Mouse (Mus musculus) olfactory bulb, adult 2 months (tissue): ENCODE results near the gene Slc38a7. TPM values are rescaled to one million over a fixed set of nuclear protein-coding genes. Genes with fewer than 3 reads are reported as not detected.

ENCODE experiments used
- H3K27ac ChIP-seq: fragments of 200-500 bp; 2 replicates; pipeline ENCODE4 v1.5.1; 2012; ENCODE audit warnings: low read depth, low read length; ENCODE audit not compliant: insufficient read depth
- H3K4me1 ChIP-seq: fragments of 200-500 bp; 2 replicates; pipeline ENCODE4 v1.6.1; 2012; ENCODE audit warnings: low read length; ENCODE audit not compliant: control insufficient read depth, insufficient read depth
- H3K4me3 ChIP-seq: fragments of 200-500 bp; 2 replicates; pipeline ENCODE4 v1.5.1; 2012; ENCODE audit warnings: mild to moderate bottlenecking, low read depth, low read length, moderate library complexity; ENCODE audit not compliant: insufficient read depth
- CTCF ChIP-seq: fragments of 200-500 bp; IDR thresholded peaks from 2 replicates; pipeline ENCODE4 v1.5.1; 2012; ENCODE audit warnings: low read depth, mild to moderate bottlenecking, low read length, moderate library complexity; ENCODE audit not compliant: insufficient read depth
- POLR2A ChIP-seq: fragments of 200-500 bp; IDR thresholded peaks from 2 replicates; pipeline ENCODE4 v1.6.1; 2012; ENCODE audit warnings: mild to moderate bottlenecking, low read depth, low read length, moderate library complexity; ENCODE audit not compliant: insufficient read depth
- WGBS: fragments of 180-500 bp; shearing (Covaris S2); methylation state at CpG from one replicate; pipeline ENCODE4 v1.1.7; 2018; 5-methylcytosine and 5-hydroxymethylcytosine counted together
- polyA plus RNA-seq: library from polyadenylated mRNA; stranded (reverse); fragments of >200 nt; gene quantifications from 2 replicates; pipeline ENCODE4 v1.2.4, GENCODE M21; 2012; ENCODE audit warnings: low replicate concordance; ENCODE audit not compliant: missing spikeins, insufficient read depth, insufficient read length

The Slc38a7 gene
- polyA plus RNA-seq, 1 experiment, result not detected

DNA sequence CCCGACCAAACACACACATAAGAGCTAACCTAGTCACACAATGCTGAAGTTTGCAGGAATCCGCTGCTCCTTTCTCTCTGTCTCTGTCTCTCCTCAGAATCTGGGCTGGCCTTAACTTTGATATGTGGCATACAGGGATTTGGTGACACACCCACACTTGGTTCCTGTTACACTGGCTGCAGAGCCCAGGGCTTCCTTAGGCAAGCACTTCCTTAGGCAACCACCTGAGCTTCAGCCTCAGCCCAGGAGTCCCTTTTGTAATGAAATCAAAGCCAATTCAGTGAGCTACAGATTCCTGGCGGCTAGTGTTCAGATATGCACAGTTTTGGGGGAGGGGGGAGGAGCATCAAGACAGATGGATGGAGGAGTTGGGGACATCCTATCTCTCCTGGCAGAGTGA lies 35.7 kb downstream of the Slc38a7 start:
- no peak for TF ChIP-seq CTCF
- no peak for TF ChIP-seq POLR2A
- Histone ChIP-seq H3K4me1 (no peaks in the 10 kb centered on the region), H3K27ac (no peak overlapping the region), H3K4me3 (no peak overlapping the region)
- WGBS, result 72% methylated on average over 3 of the region's 3 CpGs

DNA sequence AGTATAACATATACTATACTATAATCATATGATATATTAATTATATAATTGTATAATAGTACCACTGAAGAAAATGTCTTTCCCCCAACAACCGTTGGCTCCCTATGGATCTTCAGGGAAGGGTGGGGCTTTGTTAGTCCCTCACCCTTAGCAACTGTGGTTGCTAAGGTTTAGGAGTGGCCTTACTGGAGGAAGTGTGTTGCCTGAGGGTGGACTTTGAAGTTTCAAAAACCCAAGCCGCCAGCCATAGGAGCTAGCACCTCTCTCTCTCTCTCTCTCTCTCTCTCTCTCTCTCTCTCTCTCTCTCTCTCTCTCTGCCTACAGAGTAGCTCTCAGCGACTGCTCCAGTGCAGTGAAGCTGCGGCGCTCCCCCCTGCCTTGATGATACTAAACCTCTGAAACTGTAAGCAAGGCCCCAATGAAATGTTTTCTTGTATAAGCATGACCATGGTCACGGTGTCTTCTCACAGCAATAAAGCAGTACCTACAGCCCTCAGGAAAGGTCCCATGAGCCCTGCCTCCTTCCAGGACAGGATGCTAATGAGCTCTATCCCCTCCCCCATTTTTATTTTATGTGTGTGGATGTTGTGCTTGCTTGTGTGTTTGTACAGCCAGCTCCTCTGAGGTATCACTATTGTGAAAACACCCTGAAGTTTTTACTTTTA lies 37.2 kb downstream of the Slc38a7 start:
- TF ChIP-seq POLR2A, result no peak
- no peak for TF ChIP-seq CTCF

DNA sequence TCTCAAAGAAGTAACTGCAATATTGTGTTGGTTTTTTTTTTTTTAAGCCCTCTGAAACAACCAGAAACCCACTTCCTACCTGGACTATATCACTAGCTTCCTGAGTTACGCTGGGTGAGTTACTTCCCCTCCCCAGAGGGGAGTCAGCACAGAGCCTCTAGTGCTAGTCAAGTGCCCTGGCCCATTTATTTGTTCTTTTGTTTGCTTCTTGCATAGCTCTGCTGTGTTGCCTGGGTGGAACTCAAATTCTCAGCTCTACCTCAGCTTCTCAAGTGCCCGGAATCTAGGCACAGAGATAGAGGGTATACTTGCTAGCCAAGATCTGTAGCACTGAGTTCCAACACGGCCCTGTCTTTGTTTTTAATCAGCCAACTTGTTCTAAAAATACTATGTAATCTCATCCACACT lies 43.2 kb downstream of the Slc38a7 start:
- TF ChIP-seq CTCF (no peak), POLR2A (no peak)
- Histone ChIP-seq H3K4me1 (peaks cover 3% of the 10 kb centered on the region), H3K27ac (no peak overlapping the region), H3K4me3 (no peak overlapping the region)
- 55% methylated on average over 3 of the region's 3 CpGs for WGBS

More for the DNA sequence above, 37.2 kb downstream of the Slc38a7 start:
- no peak overlapping the region for H3K27ac ChIP-seq
- H3K4me3 ChIP-seq, result no peak overlapping the region
- 60% methylated on average over 6 of the region's 6 CpGs for WGBS
- H3K4me1 ChIP-seq, result no peaks in the 10 kb centered on the region

DNA sequence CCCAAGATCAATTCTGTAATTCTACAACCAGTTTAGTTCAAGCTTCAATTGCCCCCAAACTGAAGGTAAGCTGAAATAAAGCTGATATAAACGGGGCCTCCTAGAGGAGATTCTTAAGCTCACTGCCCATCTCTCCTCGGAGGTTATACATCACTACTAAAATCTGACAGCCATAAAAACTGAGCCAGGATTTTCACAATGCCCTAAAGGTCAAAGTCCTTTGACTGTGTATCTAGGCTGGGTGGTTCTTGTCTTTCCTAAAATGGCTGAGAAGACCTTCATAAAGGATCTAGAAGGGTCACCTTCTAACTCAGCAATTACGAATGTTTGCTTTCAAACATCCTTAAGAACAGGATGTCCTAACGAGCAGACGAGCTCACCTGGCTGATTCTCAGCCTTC lies 44.2 kb downstream of the Slc38a7 start:
- WGBS, result 83% methylated on average over 5 of the region's 5 CpGs
- peaks cover 3% of the 10 kb centered on the region for H3K4me1 ChIP-seq
- TF ChIP-seq CTCF (no peak), POLR2A (no peak)

DNA sequence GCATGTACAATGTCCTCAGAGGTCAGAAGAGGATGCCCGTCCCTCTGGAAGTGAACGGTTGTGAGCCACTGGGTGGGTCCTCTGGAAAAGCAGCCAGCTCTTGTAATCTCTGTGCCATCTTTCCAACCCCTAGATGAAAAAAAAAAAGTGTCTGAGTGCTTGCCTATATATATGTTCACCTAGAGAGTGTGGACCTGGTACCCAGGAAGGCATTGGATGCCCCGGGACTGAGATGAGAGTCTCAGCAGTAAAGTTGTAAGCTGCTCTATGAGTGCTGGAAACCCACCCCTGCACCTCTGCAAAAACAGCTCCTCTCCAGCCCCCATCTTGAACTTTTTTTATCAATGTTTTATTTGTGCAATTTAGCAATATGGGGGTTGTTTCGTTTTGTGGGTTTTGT lies 44.7 kb downstream of the Slc38a7 start:
- Histone ChIP-seq H3K27ac (no peak overlapping the region), H3K4me3 (no peak overlapping the region), H3K4me1 (peaks cover 3% of the 10 kb centered on the region)
- WGBS, result 88% methylated on average over 4 of the region's 4 CpGs
- TF ChIP-seq CTCF (no peak), POLR2A (no peak)

More for the DNA sequence above, 44.2 kb downstream of the Slc38a7 start:
- Histone ChIP-seq H3K27ac (no peak overlapping the region), H3K4me3 (no peak overlapping the region)

GRCm38 (mm10) chr8:95807861-95808260 lies 45.5 kb downstream of the Slc38a7 start:
- peaks cover 3% of the 10 kb centered on the region for H3K4me1 ChIP-seq
- peak overlapping the region; percentile 95 for H3K27ac ChIP-seq
- H3K4me3 ChIP-seq, result peak overlapping the region; percentile 95
- TF ChIP-seq CTCF (no peak), POLR2A (peak; percentile 27; the same call in 1 of the 2 replicates)
- WGBS, result 0% methylated on average over 20 of the region's 20 CpGs

- under 1% methylated on average over 44 of the region's 44 CpGs for WGBS
- Histone ChIP-seq H3K4me1 (peaks cover 4% of the 10 kb centered on the region), H3K27ac (peak within 1 kb of the TSS; percentile 95), H3K4me3 (peak within 1 kb of the TSS; percentile 95)
- TF ChIP-seq CTCF (no peak), POLR2A (0 out of 2 replicates have a peak, but pooled peaks have one; percentile 33)
Observed at GRCm38 (mm10) chr8:95807331-95807843, 46.0 kb downstream of the Slc38a7 start, which contains the start of gene Cnot1. Gene Cnot1 (minus strand): TSS chr8:95807464.

DNA sequence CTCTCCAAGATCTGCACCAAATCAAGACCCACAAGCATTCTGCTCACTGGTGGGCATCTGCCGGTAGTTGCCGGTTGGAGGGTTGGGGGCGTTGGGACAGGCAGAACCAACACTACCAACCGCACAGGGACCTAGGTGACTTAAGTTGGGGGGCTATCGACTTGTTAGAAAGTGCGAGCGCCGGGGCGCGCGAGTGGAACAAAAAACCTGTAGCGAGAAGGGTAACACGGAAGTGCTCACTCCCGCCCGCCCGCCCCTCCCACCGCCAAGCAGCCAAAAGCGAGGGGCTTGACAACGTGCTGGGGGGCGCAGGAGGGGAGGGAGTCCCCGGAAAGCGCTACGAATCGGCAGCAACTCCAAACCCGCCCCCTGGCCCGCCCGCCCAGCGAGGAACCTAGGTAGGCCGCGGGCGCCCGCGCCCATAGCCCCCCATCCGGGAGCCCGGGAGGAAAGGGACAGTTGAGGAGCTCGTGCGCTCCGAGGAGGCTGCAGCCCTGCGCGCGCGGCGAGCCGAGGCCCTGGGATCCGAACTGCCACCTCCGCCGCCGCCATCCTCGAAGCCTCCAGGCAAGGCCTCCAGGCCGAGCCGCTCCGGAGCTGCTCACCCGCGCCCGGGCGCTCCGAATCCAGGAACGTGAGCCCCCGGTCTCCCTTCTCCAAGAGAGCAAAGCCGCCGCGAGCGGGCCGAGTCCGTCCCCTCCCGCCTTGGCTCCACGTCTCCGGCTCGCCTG lies 46.7 kb downstream of the Slc38a7 start:
- Histone ChIP-seq H3K4me3 (peak overlapping the region; percentile 95), H3K4me1 (peaks cover 7% of the 10 kb centered on the region), H3K27ac (peak overlapping the region; percentile 1; the same call in 1 of the 2 replicates)
- under 1% methylated on average over 69 of the region's 69 CpGs for WGBS
- TF ChIP-seq CTCF (no peak), POLR2A (no peak)

DNA sequence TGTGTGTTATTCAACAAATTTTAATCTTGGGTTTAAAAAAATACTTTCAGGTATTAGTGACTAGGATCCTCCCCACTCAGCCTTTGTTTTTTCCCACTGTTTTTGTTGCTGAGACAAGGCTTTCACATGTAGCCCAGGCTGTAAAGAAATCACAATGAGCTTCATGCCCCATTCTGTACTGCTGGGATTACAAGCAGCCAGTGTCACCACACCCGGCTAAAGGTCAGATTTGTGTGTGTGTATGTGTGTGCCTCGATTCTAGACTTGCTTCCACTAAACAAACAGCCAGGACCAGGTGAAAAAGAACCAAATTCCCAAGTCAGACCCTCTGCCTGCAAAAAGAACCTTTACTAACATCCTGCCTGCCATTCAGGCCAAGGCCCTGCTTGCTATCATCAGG lies 47.9 kb downstream of the Slc38a7 start:
- H3K4me1 ChIP-seq, result peaks cover 9% of the 10 kb centered on the region
- no peak overlapping the region for H3K4me3 ChIP-seq
- 46% methylated on average over 2 of the region's 2 CpGs for WGBS
- H3K27ac ChIP-seq, result no peak overlapping the region
- TF ChIP-seq CTCF, result no peak
- no peak for TF ChIP-seq POLR2A
